Mouse (Mus musculus): Measurements from ENCODE around the gene Dhrs11.
"Not testable (repeated sequence)": the region's sequence is repeated elsewhere in the genome, so short reads cannot be mapped to it uniquely, and the experiment has no call there.

Gene Dhrs11

GRCm38 (mm10) chr11:84828516-84829399, at the start of gene Dhrs11:
Gene Dhrs11, minus strand, starts transcription at chr11:84828994.
- peak; percentile 95 to 98 for DNase-seq

- DNase-seq = not testable (repeated sequence)
These were observed 47.2 kb upstream of the Dhrs11 start for GRCm38 (mm10) chr11:84876020-84876419.

GRCm38 (mm10) chr11:84873042-84873833, 44.4 kb upstream of the Dhrs11 start:
- no peak for DNase-seq

- no peak for DNase-seq
These were observed 42.8 kb upstream of the Dhrs11 start for GRCm38 (mm10) chr11:84871548-84872069.

GRCm38 (mm10) chr11:84871046-84871445, 42.3 kb upstream of the Dhrs11 start:
- peak in 1 of 2 experiments; percentile 54 for DNase-seq

GRCm38 (mm10) chr11:84870337-84871043, 41.7 kb upstream of the Dhrs11 start, which contains the start of gene Ggnbp2:
Gene Ggnbp2, minus strand, starts transcription at chr11:84870817.
- peak; percentile 93 to 97 for DNase-seq

- peak; percentile 93 to 98 for DNase-seq
These were observed 40.9 kb upstream of the Dhrs11 start for GRCm38 (mm10) chr11:84869537-84870232.

GRCm38 (mm10) chr11:84868786-84869259, 40.0 kb upstream of the Dhrs11 start:
- no peak for DNase-seq

- DNase-seq = no peak
These were observed 38.8 kb upstream of the Dhrs11 start for GRCm38 (mm10) chr11:84867586-84867985.

- DNase-seq = peak; percentile 45 to 54
These were observed 36.5 kb upstream of the Dhrs11 start for GRCm38 (mm10) chr11:84865268-84865667.

- no peak for DNase-seq
These were observed 26.5 kb upstream of the Dhrs11 start for GRCm38 (mm10) chr11:84855285-84855684.

GRCm38 (mm10) chr11:84847475-84848090, 18.8 kb upstream of the Dhrs11 start:
- no peak for DNase-seq

- DNase-seq = no peak
These were observed 18.1 kb upstream of the Dhrs11 start for GRCm38 (mm10) chr11:84846741-84847474.

- no peak for DNase-seq
These were observed 10.5 kb upstream of the Dhrs11 start for GRCm38 (mm10) chr11:84839330-84839729.

- not testable (repeated sequence) for DNase-seq
These were observed 701 bp upstream of the Dhrs11 start for GRCm38 (mm10) chr11:84829495-84829894.

- DNase-seq = peak in 1 of 2 experiments; percentile 46
These were observed 792 bp downstream of the Dhrs11 start for GRCm38 (mm10) chr11:84827901-84828503.

- DNase-seq = peak in 1 of 2 experiments; percentile 52
These were observed 1.3 kb downstream of the Dhrs11 start for GRCm38 (mm10) chr11:84827492-84827891.

GRCm38 (mm10) chr11:84826185-84826584, 2.6 kb downstream of the Dhrs11 start:
- peak; percentile 83 to 91 for DNase-seq

GRCm38 (mm10) chr11:84825261-84825807, 3.5 kb downstream of the Dhrs11 start:
- DNase-seq = peak in 1 of 2 experiments; percentile 47

- DNase-seq = peak in 1 of 2 experiments; percentile 58
These were observed 5.3 kb downstream of the Dhrs11 start for GRCm38 (mm10) chr11:84823484-84823897.
